Mouse (Mus musculus): Measurements from ENCODE around the gene Wbp11. TPM values are rescaled to one million over a fixed set of nuclear protein-coding genes. Genes with fewer than 3 reads are reported as not detected.

Wbp11 gene
- polyA plus RNA-seq, 1 experiment from 2014 or later = 74.7 TPM

DNA sequence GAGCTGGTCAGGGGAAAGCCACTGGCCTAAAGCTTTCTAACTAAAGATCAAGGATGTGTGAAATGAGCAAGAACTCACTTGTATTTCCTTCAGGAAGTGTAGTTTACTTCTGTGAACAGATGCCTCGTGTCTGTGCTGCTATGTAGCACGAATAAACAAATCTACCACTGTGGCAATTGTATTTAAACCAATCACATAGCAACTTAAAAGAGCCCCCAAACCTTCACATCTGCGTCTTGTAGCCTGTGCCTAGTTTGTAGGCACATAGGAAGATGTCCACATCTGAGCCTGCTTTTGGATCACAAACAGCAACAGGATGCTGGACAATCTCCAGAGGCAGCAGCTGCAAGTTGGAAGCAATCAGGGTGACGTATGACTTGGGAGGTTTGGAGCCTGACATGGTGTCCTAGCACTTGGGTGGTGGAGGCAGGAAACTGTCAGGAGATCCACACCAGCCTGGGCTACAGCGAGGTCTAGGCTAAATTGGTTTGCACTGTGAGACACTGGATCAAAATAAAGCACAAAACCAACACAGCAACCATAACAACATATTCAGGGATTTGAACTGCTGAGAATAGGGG, 38.6 kb downstream of the Wbp11 start:
- Histone ChIP-seq H3K4me1 (replicated peaks; ENCODE audit: control insufficient read depth, insufficient read depth, low read length) (peaks cover 6% of the 10 kb centered on the region), H3K4me3 (replicated peaks; ENCODE audit: low read length) (no peak overlapping the region), H3K9me3 (ENCODE audit: control insufficient read depth, low read length) (no peaks in the 10 kb centered on the region), H3K27me3 (ENCODE audit: control insufficient read depth, insufficient read depth, low read length) (no peaks in the 10 kb centered on the region), H3K36me3 (replicated peaks; ENCODE audit: control insufficient read depth, insufficient read depth) (no peaks in the 10 kb centered on the region), H3K4me2 (replicated peaks) (no peak overlapping the region), H3K9ac (no peak overlapping the region; the same call in 1 of the 2 replicates), H3K27ac (no peak overlapping the region)
- WGBS = 81% methylated on average over 5 of the region's 5 CpGs
- no peak for DNase-seq (ENCODE audit: low spot score)
- no peak for ATAC-seq (ENCODE audit: low FRiP score)

DNA sequence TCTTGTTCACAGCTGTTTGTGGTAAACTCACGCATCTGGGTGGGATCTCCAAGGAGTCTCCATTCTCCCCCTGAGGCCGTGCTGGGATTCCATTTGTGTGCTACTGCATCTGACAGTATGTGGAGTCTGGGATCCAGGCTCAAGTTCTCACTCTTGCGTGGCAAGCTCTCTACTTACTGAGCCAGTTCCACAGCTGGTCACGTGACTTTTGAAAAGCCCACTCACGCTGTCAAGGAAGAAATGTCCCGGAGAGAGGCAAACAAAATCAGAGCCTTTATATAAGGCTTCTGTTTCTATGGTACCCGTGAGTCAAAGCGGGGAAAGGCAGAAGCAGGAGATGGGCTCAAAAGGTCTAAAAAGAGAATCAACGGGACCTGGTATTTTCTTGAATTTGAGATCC, 45.3 kb downstream of the Wbp11 start:
- Histone ChIP-seq H3K9ac (no peak overlapping the region), H3K9me3 (ENCODE audit: control insufficient read depth, low read length) (no peaks in the 10 kb centered on the region), H3K4me1 (replicated peaks; ENCODE audit: control insufficient read depth, insufficient read depth, low read length) (no peaks in the 10 kb centered on the region), H3K4me2 (replicated peaks) (no peak overlapping the region), H3K27me3 (ENCODE audit: control insufficient read depth, insufficient read depth, low read length) (no peaks in the 10 kb centered on the region), H3K27ac (no peak overlapping the region), H3K4me3 (replicated peaks; ENCODE audit: low read length) (no peak overlapping the region), H3K36me3 (replicated peaks; ENCODE audit: control insufficient read depth, insufficient read depth) (no peaks in the 10 kb centered on the region)
- ATAC-seq (ENCODE audit: low FRiP score) (no peak), DNase-seq (ENCODE audit: low spot score) (no peak)
- WGBS = 82% methylated on average over 9 of the region's 9 CpGs

DNA sequence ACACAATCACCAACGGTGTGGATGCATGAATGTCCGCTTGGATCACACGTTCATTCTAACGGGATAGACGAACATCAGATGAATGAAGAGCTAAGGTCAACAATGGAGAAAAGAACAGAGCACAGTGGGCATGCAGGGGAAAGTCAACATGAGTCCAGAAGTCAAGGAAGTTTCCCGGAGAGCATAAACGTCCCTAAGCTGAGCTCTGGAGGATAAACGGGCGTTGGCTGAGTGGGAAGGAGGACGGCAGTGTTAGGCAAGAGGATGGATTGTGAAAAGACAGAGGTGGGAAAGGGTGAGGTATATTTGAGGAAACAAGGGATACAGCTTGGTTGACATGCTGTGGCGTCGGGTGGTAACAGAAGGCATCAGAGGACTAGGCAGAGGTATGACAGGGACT, 45.9 kb downstream of the Wbp11 start:
- Histone ChIP-seq H3K9ac (no peak overlapping the region), H3K4me1 (replicated peaks; ENCODE audit: control insufficient read depth, insufficient read depth, low read length) (no peaks in the 10 kb centered on the region), H3K4me2 (replicated peaks) (no peak overlapping the region), H3K36me3 (replicated peaks; ENCODE audit: control insufficient read depth, insufficient read depth) (no peaks in the 10 kb centered on the region), H3K27ac (no peak overlapping the region), H3K4me3 (replicated peaks; ENCODE audit: low read length) (no peak overlapping the region), H3K9me3 (ENCODE audit: control insufficient read depth, low read length) (no peaks in the 10 kb centered on the region), H3K27me3 (ENCODE audit: control insufficient read depth, insufficient read depth, low read length) (no peaks in the 10 kb centered on the region)
- 85% methylated on average over 12 of the region's 12 CpGs for WGBS
- ATAC-seq (ENCODE audit: low FRiP score) (no peak), DNase-seq (ENCODE audit: low spot score) (no peak)

DNA sequence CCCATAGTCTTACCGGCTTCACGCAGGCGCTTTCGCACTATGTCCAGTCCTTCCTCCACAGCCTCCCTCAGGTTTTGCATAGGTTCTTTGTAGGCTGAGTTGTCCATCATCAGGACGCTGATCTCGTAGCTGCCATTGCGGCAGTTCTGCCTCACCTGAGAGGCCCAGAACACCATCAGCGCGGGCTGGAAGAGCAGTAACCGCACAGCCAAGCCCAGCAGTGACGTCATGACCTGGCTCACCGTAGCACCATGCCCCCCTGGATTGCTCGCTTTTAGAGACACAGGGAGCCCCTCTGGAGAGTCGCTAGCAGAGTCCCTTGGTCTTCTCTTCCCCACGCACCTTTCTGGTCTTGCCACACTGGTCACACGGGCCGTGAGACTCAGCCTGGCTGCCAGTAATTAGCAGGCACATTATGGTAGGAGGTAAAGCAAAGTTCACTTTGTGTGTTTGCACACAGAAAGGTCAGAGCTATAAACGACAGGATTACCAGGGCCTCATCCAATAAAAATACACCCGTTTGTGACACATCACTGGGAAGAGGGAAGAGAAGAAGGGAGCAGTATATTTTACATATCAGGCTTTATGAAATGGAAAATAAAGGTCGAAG, 46.6 kb downstream of the Wbp11 start, which contains the start of gene Gucy2c:
Gene Gucy2c, minus strand, starts transcription at position 389 of the 610 bp plus-strand sequence.
- no peak within 1 kb of the TSS for H3K27ac ChIP-seq
- H3K9me3 ChIP-seq (ENCODE audit: control insufficient read depth, low read length) = no peaks in the 10 kb centered on the region
- no peaks in the 10 kb centered on the region for H3K4me1 ChIP-seq (replicated peaks; ENCODE audit: control insufficient read depth, insufficient read depth, low read length)
- H3K4me2 ChIP-seq (replicated peaks) = no peak within 1 kb of the TSS
- H3K4me3 ChIP-seq (replicated peaks; ENCODE audit: low read length) = no peak within 1 kb of the TSS
- DNase-seq (ENCODE audit: low spot score) (no peak), ATAC-seq (ENCODE audit: low FRiP score) (no peak)
- no peaks in the 10 kb centered on the region for H3K27me3 ChIP-seq (ENCODE audit: control insufficient read depth, insufficient read depth, low read length)
- no peak within 1 kb of the TSS for H3K9ac ChIP-seq
- WGBS = 87% methylated on average over 20 of the region's 20 CpGs
- H3K36me3 ChIP-seq (replicated peaks; ENCODE audit: control insufficient read depth, insufficient read depth) = no peaks in the 10 kb centered on the region

DNA sequence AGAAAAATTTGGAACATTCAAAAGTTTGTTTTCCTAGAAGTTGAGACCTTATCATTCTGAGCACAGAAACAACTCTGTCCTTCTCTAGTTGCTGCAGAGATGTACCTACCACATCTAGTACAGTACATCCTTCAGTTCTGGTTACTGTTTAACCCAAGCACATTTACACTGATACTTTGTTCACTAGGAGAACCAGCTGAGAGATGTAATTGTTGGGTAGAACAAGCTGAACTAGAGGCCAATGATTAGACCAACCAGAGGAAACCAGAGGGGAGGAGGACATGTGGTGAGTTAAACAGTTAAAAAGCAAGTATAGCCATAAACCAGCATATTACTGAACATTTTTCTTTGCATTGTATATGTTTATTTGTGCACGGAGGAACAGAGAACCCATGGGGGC, 51.6 kb downstream of the Wbp11 start:
- no peak overlapping the region for H3K27ac ChIP-seq
- H3K4me2 ChIP-seq (replicated peaks) = no peak overlapping the region
- no peak overlapping the region for H3K4me3 ChIP-seq (replicated peaks; ENCODE audit: low read length)
- 91% methylated on average over 1 of the region's 1 CpGs for WGBS
- no peaks in the 10 kb centered on the region for H3K9me3 ChIP-seq (ENCODE audit: control insufficient read depth, low read length)
- ATAC-seq (ENCODE audit: low FRiP score) = no peak
- no peak for DNase-seq (ENCODE audit: low spot score)
- no peaks in the 10 kb centered on the region for H3K4me1 ChIP-seq (replicated peaks; ENCODE audit: control insufficient read depth, insufficient read depth, low read length)
- no peaks in the 10 kb centered on the region for H3K36me3 ChIP-seq (replicated peaks; ENCODE audit: control insufficient read depth, insufficient read depth)
- no peak overlapping the region for H3K9ac ChIP-seq
- no peaks in the 10 kb centered on the region for H3K27me3 ChIP-seq (ENCODE audit: control insufficient read depth, insufficient read depth, low read length)

DNA sequence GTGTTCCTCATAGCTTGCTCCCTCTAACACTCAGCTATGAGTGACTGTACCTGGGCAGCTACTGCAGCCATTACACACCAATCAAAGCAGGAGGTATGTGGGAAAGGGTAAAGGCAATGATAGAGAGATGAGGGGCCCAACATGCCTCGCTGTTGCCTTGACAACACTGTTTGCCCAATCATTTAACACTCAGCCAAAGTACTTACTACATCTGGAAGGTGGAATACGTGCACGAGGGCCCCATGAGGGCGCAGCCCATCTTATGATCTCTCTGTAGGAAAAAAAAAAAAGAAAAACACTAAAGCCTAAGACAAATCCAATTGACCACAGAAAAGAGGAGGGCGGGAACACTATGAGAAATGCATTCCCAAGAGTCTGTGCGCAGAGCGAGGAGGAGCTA, 58.2 kb downstream of the Wbp11 start:
- no peak overlapping the region for H3K4me2 ChIP-seq (replicated peaks)
- WGBS = 89% methylated on average over 7 of the region's 7 CpGs

DNA sequence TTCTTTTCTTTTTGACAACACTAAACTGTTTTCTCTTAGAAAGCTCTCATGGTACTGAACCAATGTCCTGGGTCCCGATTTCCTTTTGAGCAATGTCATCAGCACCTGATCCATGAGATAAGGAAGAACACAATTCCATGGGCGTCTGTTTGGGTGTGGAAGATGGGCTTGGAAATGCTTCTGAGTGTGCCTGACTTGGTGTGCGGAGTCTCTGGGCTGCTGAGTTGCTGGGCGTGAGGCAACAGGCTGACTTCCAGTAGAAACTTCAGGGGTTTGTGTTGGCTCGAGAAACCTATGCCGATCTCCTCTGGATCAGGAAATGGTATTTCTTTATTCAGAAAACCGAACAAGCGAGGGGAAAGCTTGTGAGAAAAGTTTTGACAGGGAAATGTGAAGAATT, 58.9 kb downstream of the Wbp11 start:
- no peak for ATAC-seq (ENCODE audit: low FRiP score)
- Histone ChIP-seq H3K4me3 (replicated peaks; ENCODE audit: low read length) (no peak overlapping the region), H3K27ac (no peak overlapping the region), H3K4me2 (replicated peaks) (no peak overlapping the region), H3K27me3 (ENCODE audit: control insufficient read depth, insufficient read depth, low read length) (no peaks in the 10 kb centered on the region), H3K9ac (no peak overlapping the region), H3K36me3 (replicated peaks; ENCODE audit: control insufficient read depth, insufficient read depth) (no peaks in the 10 kb centered on the region), H3K4me1 (replicated peaks; ENCODE audit: control insufficient read depth, insufficient read depth, low read length) (no peaks in the 10 kb centered on the region), H3K9me3 (ENCODE audit: control insufficient read depth, low read length) (no peaks in the 10 kb centered on the region)
- DNase-seq (ENCODE audit: low spot score) = no peak
- WGBS = 92% methylated on average over 8 of the region's 8 CpGs

More for the DNA sequence above, 58.2 kb downstream of the Wbp11 start:
- Histone ChIP-seq H3K36me3 (replicated peaks; ENCODE audit: control insufficient read depth, insufficient read depth) (no peaks in the 10 kb centered on the region), H3K9ac (no peak overlapping the region), H3K4me1 (replicated peaks; ENCODE audit: control insufficient read depth, insufficient read depth, low read length) (no peaks in the 10 kb centered on the region), H3K27me3 (ENCODE audit: control insufficient read depth, insufficient read depth, low read length) (no peaks in the 10 kb centered on the region), H3K4me3 (replicated peaks; ENCODE audit: low read length) (no peak overlapping the region), H3K9me3 (ENCODE audit: control insufficient read depth, low read length) (no peaks in the 10 kb centered on the region), H3K27ac (no peak overlapping the region)
- ATAC-seq (ENCODE audit: low FRiP score) (no peak), DNase-seq (ENCODE audit: low spot score) (no peak)

DNA sequence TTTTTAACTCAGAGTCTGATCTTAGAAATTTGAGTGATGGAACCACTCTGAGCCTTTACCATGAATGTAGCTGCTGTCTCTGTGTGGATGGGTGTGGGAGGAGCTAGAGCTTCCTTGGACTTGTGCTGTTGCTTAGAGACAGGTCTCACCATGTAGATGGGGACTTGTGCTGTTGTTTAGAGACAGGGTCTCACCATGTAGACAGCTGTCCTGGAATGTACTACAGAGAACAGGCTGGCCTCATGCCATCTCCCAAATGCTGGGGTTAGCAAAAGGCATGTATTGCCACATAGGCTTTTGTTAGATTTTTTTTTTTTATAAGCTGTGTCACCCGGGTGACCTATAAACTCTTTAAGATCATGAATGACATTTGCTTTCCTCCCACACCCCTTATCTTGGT, 64.1 kb downstream of the Wbp11 start:
- DNase-seq (ENCODE audit: low spot score) (no peak), ATAC-seq (ENCODE audit: low FRiP score) (no peak)
- Histone ChIP-seq H3K27ac (no peak overlapping the region), H3K4me1 (replicated peaks; ENCODE audit: control insufficient read depth, insufficient read depth, low read length) (no peaks in the 10 kb centered on the region), H3K4me2 (replicated peaks) (no peak overlapping the region), H3K9me3 (ENCODE audit: control insufficient read depth, low read length) (no peaks in the 10 kb centered on the region), H3K27me3 (ENCODE audit: control insufficient read depth, insufficient read depth, low read length) (no peaks in the 10 kb centered on the region), H3K36me3 (replicated peaks; ENCODE audit: control insufficient read depth, insufficient read depth) (no peaks in the 10 kb centered on the region), H3K9ac (no peak overlapping the region), H3K4me3 (replicated peaks; ENCODE audit: low read length) (no peak overlapping the region)
- WGBS = 75% methylated on average over 1 of the region's 1 CpGs

Data from hindbrain, embryonic 14.5 days (tissue).